Mouse (Mus musculus) Patski (cell line): ENCODE data around the gene Zfyve21. TPM values are rescaled to one million over a fixed set of nuclear protein-coding genes. Genes with fewer than 3 reads are reported as not detected.

ENCODE experiments used
- ATAC-seq: fragments of 100-300 bp; one replicate; pipeline ENCODE4 v1.8.0; 2021
- CTCF ChIA-PET: fragments of 350-600 bp; sonication (Branson Sonifier 250); formaldehyde crosslinking; loops from one replicate; lab custom pipeline; 2022; ENCODE audit warnings: inconsistent platforms; lab: Charles Lee
- POLR2A ChIA-PET: fragments of 350-600 bp; sonication (Branson Sonifier 250); formaldehyde crosslinking; loops from one replicate; lab custom pipeline; 2022; ENCODE audit warnings: antibody characterized with exemption, inconsistent platforms; lab: Charles Lee
- DNase-seq: peaks from one replicate; pipeline ENCODE4 v3.0.0-alpha.2; 2011; ENCODE audit warnings: low read depth, low spot score
- H3K27me3 ChIP-seq: fragments of 371-371 bp; one replicate; pipeline ENCODE4 v1.5.1; 2021
- CTCF ChIP-seq: fragments of 100-300 bp; IDR thresholded peaks from one replicate; pipeline ENCODE4 v1.5.1; 2021
- in situ Hi-C: fragments of 300-500 bp; cut with MboI; formaldehyde crosslinking; loops from 3 replicates; pipeline ENCODE4 v1.11.1; 2018; ENCODE audit warnings: low pct_unique_long_range_greater_than_20kb, mixed read lengths
- polyA plus RNA-seq: library from polyadenylated mRNA; unstranded; gene quantifications from one replicate; pipeline ENCODE4 v1.2.3, GENCODE M21; 2021

Zfyve21 gene
- polyA plus RNA-seq, 1 experiment from 2014 or later = 42.1 TPM

DNA sequence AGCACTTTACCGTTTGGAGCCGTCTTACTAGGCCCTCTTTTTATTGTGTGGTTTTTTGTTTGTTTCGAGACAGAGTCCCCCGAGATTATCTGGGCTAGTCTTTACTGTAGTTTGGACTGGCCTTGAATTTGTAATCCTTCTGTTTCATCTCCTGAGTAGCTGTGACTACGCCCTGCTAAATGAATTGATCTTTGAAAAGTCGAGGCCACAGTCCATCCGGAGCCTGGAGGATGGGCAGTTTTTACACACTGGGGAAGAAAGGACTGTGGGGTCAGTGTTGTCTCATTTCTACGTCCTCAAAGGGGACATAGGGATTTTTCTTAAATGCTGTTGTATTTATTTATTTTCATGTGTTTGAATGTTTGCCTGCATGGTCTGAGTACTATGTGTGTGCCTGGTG lies 4.0 kb downstream of the Zfyve21 start:
- no peak for ATAC-seq

DNA sequence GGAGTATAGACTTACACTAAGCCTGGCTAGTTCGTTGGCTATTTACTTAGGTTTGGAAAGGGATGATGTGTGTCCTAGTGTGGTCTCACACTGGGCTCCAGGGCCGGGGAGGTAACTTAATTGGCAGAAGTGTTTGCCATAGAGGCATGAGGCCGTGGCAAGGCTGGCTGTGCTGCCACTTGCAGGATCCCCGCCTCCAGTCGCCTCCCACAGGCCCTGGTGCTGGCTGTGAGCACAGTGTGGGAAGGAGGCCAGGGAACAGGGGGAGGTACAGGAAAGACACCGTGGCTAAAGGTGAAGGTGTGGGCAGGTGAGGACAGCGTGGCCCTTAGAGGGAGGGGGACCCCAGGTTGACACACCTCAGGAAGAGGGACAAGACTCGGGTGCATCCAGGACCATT lies 6.0 kb downstream of the Zfyve21 start:
- no peak for ATAC-seq
- DNase-seq = no peak
- ChIA-PET CTCF (no interaction called here), POLR2A (no interaction called here)
- no peaks in the 10 kb centered on the region for H3K27me3 ChIP-seq
- in situ Hi-C loops = no loop called here
- TF ChIP-seq CTCF = no peak

More for the DNA sequence above, 4.0 kb downstream of the Zfyve21 start:
- no peaks in the 10 kb centered on the region for H3K27me3 ChIP-seq
- ChIA-PET POLR2A (no interaction called here), CTCF (no interaction called here)
- in situ Hi-C loops = no loop called here
- DNase-seq = no peak
- no peak for TF ChIP-seq CTCF

DNA sequence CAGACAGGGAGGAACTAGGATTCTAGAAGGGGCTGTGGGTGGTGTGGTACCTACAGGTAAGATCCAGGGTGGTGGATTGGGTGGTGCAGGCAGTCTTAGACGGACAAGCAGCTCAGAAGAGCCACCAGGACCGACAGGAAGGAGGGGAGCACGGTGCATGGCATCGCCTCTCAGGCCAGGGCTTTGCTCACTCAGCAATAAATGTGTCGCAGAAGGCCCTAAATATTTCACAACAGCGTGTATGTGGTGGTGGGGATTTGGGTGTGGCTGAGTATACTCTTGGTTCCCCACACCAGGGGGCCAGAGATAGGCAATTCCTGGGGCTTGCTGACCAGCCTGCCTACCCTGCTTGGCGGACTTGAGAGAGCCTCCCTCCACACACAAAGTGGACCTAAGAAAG lies 6.7 kb downstream of the Zfyve21 start:
- ChIA-PET POLR2A (no interaction called here), CTCF (no interaction called here)
- in situ Hi-C loops = no loop called here

DNA sequence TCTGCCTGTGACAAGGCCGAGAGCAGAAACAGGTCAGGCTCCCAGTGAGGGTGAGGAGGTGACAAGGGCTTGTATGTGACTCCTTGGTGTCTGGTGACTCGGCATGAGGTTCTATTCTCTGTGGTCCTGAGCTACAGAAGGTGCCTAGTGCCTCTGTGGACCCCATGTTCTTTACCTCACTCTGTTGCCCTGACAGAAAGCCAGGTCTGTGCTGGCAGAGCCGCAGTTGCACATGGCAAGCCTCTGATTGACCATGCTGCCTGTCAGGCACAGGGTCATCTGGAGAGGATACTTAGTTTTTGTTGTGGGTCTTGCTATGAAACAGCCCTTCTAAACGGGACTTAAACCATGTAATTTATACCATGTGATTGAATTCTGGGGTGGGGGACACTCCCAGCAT lies 8.0 kb downstream of the Zfyve21 start:
- no peak for ATAC-seq
- ChIA-PET CTCF (no interaction called here), POLR2A (no interaction called here)
- no peaks in the 10 kb centered on the region for H3K27me3 ChIP-seq
- no peak for DNase-seq
- TF ChIP-seq CTCF = no peak
- in situ Hi-C loops = no loop called here

More for the DNA sequence above, 6.7 kb downstream of the Zfyve21 start:
- H3K27me3 ChIP-seq = no peaks in the 10 kb centered on the region
- ATAC-seq = no peak
- DNase-seq = no peak
- no peak for TF ChIP-seq CTCF

DNA sequence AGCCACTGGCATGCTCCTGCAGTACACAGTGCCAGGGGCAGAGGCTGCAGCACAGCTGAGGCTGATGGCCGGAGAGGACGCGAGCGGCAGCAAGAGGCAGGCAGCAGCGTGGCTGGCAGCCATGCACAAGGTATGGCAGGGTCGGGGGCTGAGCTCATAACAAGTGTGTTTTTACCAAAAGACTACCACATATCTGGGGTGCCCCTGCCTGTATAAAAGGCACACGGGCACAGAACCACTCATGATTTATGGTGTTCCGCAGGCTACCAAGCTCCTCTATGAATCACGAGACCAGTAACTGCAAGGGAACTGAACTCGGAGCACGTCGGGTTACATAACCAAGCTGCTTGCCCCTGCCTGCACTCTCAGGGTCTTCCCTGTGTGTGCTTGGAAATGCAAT lies 13.6 kb downstream of the Zfyve21 start:
- ChIA-PET POLR2A (no interaction called here), CTCF (interaction anchor here (0.7 to 1.5 kb wide), 2 partner anchors 10 to 27 kb away, joined by 3 to 4 read pairs; no protein-coding TSS in a partner anchor)
- TF ChIP-seq CTCF = no peak
- ATAC-seq = no peak
- in situ Hi-C loops = no loop called here
- DNase-seq = no peak
- H3K27me3 ChIP-seq = no peaks in the 10 kb centered on the region

DNA sequence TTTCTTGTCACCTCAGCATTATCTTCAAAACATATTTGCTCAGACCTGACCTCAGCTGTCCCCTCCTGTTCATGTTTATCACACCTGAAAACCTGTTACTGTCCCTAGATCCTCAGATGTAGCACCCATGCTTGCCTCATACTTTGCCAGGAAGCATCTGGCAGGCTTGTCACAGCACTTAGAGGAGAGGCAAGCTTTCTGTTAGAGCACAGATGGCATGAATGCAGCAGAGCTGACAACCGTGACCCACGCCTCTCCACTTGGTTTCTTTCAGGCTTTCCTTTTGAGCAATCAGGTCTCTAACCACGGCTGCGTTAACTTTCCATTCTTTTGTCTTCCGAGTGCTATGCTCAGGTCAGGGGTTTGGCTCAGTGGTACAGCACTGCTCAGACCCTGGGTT lies 15.5 kb downstream of the Zfyve21 start:
- DNase-seq = no peak
- ATAC-seq = no peak
- TF ChIP-seq CTCF = no peak
- CTCF ChIA-PET = no interaction called here
- POLR2A ChIA-PET = no interaction called here
- H3K27me3 ChIP-seq = no peaks in the 10 kb centered on the region
- in situ Hi-C loops = no loop called here

DNA sequence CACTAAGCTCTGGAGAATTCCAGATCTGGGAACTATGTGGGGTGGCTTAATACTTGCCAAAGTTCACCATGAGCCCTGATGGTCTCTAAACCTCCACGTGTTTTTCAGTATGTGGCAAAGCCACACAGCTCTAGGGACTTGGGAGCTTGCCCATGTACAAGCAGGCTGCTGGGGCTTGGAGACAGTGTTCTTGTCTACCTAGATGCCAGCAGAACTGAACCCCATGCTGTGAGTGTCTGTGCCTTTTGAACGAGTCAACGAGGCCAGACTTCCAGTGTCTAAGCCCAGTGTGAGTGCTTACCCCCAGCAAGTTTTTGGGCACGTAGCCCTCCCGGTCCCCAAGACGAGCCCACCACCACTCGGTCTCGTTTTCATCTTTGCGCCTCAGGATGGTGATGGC lies 16.0 kb downstream of the Zfyve21 start:
- POLR2A ChIA-PET = no interaction called here
- ATAC-seq = no peak

DNA sequence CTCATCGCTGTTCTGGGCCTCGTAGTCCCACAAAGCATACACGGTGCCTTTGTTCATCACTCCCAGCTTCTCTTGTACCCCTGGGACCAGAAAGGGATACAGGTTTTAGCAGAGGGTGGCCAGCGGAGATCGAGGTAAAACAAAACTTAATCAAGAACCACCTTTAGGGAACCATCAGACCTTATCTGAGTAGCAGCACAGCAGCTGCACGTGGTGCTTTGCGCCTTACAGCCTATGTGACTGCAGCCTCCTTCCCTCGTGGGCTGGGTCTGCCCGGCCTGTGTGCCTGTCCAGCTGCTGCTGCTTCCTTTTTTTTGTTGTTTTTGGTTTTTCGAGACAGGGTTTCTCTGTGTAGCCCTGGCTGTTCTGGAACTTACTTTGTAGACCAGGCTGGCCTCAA lies 16.4 kb downstream of the Zfyve21 start:
- H3K27me3 ChIP-seq = no peaks in the 10 kb centered on the region
- DNase-seq (no peak), ATAC-seq (no peak)
- ChIA-PET POLR2A (no interaction called here), CTCF (no interaction called here)
- in situ Hi-C loops = no loop called here
- TF ChIP-seq CTCF = no peak

More for the DNA sequence above, 16.0 kb downstream of the Zfyve21 start:
- no peak for DNase-seq
- no peaks in the 10 kb centered on the region for H3K27me3 ChIP-seq
- CTCF ChIA-PET = no interaction called here
- TF ChIP-seq CTCF = no peak
- in situ Hi-C loops = no loop called here

DNA sequence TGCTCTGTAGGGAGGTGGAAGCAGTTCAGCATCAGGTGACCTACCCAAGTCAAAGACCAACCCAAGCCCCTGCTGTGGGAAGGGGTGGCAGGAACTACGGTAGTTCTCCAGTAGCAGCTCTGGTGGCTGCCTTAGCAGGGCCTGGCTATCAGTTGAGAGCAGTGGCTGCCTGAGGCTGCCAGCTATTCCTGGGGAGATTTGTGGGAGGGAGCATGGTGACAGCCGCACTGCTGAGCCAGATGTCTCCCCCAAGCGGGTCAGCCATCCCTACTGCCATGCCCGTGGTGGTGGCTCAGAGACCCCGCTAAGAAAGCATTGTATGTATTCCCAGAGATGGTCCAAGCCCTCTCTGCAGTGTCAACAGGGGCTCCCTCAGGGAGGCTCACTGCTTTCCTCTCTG lies 18.7 kb downstream of the Zfyve21 start:
- TF ChIP-seq CTCF = no peak
- CTCF ChIA-PET = no interaction called here
- no peaks in the 10 kb centered on the region for H3K27me3 ChIP-seq
- ATAC-seq (no peak), DNase-seq (no peak)
- in situ Hi-C loops = no loop called here
- POLR2A ChIA-PET = no interaction called here

DNA sequence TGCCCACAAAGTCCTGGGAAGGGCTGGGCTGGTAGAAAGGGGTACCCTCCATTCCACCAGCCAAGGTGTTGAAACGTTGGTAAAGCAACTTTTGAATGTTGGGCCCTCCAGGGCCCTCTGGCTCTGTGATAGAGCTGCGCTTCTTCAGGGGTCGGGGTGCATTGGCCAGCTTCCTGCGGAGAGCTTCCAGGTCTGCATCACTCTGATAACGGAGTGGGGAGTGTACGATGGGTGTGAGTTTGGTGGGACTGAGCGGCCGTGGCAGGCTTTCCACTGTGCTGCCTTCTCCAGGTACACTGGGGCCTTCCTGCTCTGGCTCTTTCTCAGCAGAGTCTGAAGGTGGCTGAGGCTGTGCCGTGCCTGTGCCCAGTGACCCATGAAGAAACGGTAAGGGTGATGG lies 19.5 kb downstream of the Zfyve21 start:
- no peaks in the 10 kb centered on the region for H3K27me3 ChIP-seq
- in situ Hi-C loops = no loop called here
- ATAC-seq = no peak
- CTCF ChIA-PET = no interaction called here
- POLR2A ChIA-PET = no interaction called here
- TF ChIP-seq CTCF = no peak
- DNase-seq = no peak

DNA sequence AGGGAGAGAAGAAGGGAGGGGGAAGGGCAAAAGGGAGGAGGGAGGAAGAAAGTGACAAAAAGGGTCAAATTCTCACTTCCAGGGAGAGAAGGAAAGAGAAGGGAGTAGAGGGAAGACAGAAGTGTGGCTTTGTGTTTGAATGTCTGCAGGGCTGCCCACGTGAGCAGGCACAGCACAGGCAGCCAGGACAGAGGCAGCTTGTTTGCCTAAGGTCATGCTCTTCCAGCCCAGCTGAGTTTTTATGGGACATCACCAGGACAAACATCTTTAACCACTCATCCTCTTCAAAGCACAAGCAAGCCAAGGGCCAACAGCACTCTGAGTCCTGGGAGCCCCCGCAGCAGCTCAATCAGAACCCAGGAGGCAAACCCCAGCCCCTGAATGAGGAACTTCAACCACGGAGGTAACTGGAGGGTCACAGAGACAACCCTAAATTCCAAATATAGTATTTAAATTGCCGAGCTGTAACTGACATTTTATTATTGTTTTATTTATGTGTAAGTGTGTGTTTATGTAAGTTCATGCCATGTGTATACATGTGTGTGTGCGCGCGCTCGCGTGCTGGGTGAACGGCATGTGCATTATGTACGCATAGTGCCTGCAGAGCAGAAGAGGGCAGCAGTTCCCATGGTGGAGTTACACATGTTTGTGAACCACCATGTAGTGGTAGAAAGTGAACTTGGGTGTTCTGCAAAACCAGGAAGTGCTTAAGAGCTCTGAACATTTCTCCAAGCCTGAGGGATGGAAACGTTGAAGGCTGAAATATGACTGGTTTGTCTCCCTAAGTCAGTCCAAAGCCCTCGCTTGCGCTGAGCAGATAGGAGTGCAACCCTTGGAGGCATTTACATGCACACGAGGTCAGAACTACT lies 28.8 kb downstream of the Zfyve21 start:
- ATAC-seq = no peak
- in situ Hi-C loops = no loop called here
- POLR2A ChIA-PET = no interaction called here
- no peak for DNase-seq
- H3K27me3 ChIP-seq = no peaks in the 10 kb centered on the region
- TF ChIP-seq CTCF = no peak
- CTCF ChIA-PET = no interaction called here
